Mouse (Mus musculus): Measurements from ENCODE around the gene Rpl9.

DNA sequence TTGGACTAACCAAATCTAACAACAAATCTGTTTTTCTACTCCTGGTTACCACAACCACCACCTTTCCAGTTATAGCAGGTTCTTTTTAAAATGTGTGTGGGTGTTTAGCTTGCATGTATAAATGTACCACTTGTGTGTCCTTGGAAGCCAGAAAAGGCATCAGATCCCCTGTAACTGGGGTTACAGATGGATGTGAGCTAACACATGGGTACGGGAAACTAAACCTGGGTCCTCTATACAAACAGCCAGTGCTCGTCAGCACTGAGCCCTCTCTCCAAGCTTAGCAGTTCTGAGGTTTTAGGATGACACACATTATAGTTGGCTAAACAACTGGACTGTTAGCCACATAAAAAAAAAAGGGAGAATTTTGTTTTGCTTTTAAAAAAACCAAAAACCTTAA lies 5.5 kb downstream of the Rpl9 start:
- TF ChIP-seq CTCF (IDR thresholded peaks at IDR 0.05; ENCODE audit: insufficient read depth, low read length), result no peak
- no peak for TF ChIP-seq POLR2A (IDR thresholded peaks at IDR 0.05; ENCODE audit: borderline replicate concordance, extremely low read depth, low read depth, low read length)

All from lung, adult 2 months (tissue).